Mouse (Mus musculus) liver, adult 2 months (tissue): ENCODE measurements around the gene Slco1a5.

ENCODE experiments used
- CTCF ChIP-seq: fragments of 200-500 bp; IDR thresholded peaks from 2 replicates; pipeline ENCODE4 v1.5.1; 2011; ENCODE audit warnings: low read depth, low read length, control low read depth
- POLR2A ChIP-seq: fragments of 200-500 bp; IDR thresholded peaks from 2 replicates; pipeline ENCODE4 v1.6.1; 2011; ENCODE audit warnings: low read length, control low read depth; ENCODE audit not compliant: insufficient read depth; ENCODE audit errors: extremely low read depth

- TF ChIP-seq CTCF (no peak), POLR2A (no peak)
These were observed 43.8 kb upstream of the Slco1a5 start for GRCm38 (mm10) chr6:142366473-142367018.
